Mouse (Mus musculus) ES-E14 (cell line): ENCODE data around the gene Dlg2. TPM values are rescaled to one million over a fixed set of nuclear protein-coding genes. Genes with fewer than 3 reads are reported as not detected.

Experiments used
- DNase-seq: peaks from one replicate; pipeline ENCODE4 v3.0.0-alpha.2; 2013; ENCODE audit warnings: low read depth, low spot score
- H3K27ac ChIP-seq: 2 replicates; pipeline ENCODE4 v1.5.1; 2012; ENCODE audit warnings: low read depth, mild to moderate bottlenecking, low read length, moderate library complexity, mixed read lengths; ENCODE audit not compliant: poor library complexity, insufficient read depth, severe bottlenecking
- H3K36me3 ChIP-seq: 2 replicates; pipeline ENCODE4 v1.6.1; 2012; ENCODE audit warnings: mild to moderate bottlenecking, low read length, moderate library complexity, mixed read lengths; ENCODE audit not compliant: control insufficient read depth, poor library complexity, insufficient read depth, severe bottlenecking
- H3K4me1 ChIP-seq, 2 experiments: fragments of 150-350 bp in 1 of 2; sonication (generic) in 1 of 2; 2 replicates each; pipeline ENCODE4 v1.6.1; 2012; ENCODE audit warnings: low read length in 2 of 2, mild to moderate bottlenecking in 1 of 2, mixed read lengths in 1 of 2; ENCODE audit not compliant: control insufficient read depth in 2 of 2, insufficient read depth in 2 of 2, poor library complexity in 1 of 2
- H3K4me3 ChIP-seq, 2 experiments: fragments of 150-350 bp in 1 of 2; sonication (generic) in 1 of 2; 2 replicates each; pipeline ENCODE4 v1.5.1; 2012; ENCODE audit warnings: low read length in 2 of 2, low read depth in 1 of 2, mild to moderate bottlenecking in 1 of 2, mixed read lengths in 1 of 2; ENCODE audit not compliant: insufficient read depth in 1 of 2, poor library complexity in 1 of 2, severe bottlenecking in 1 of 2
- H3K9ac ChIP-seq: 2 replicates; pipeline ENCODE4 v1.6.1; 2012; ENCODE audit warnings: low read depth, mild to moderate bottlenecking, low read length, mixed read lengths; ENCODE audit not compliant: poor library complexity, insufficient read depth, severe bottlenecking
- H3K9me3 ChIP-seq: fragments of 150-350 bp; sonication (generic); 2 replicates; pipeline ENCODE4 v1.6.1; 2012; ENCODE audit warnings: low read depth, mild to moderate bottlenecking, low read length; ENCODE audit not compliant: control insufficient read depth, insufficient read depth
- CHD2 ChIP-seq: IDR thresholded peaks from 2 replicates; pipeline ENCODE4 v1.6.1; 2014; ENCODE audit warnings: mild to moderate bottlenecking, low read depth, low read length, inconsistent platforms
- HCFC1 ChIP-seq: IDR thresholded peaks from 2 replicates; pipeline ENCODE4 v1.6.1; 2012; ENCODE audit warnings: low read length, inconsistent platforms, borderline replicate concordance; ENCODE audit not compliant: insufficient read depth
- MAFK ChIP-seq: IDR thresholded peaks from 2 replicates; pipeline ENCODE4 v1.6.1; 2014; ENCODE audit warnings: mild to moderate bottlenecking, low read depth, low read length, inconsistent platforms; ENCODE audit not compliant: insufficient read depth
- ZC3H11A ChIP-seq: IDR thresholded peaks from 2 replicates; pipeline ENCODE4 v1.6.1; 2012; ENCODE audit warnings: low read depth, mild to moderate bottlenecking, inconsistent platforms, low read length, borderline replicate concordance
- ZNF384 ChIP-seq: IDR thresholded peaks from 2 replicates; pipeline ENCODE4 v1.6.1; 2012; ENCODE audit warnings: low read depth, low read length, inconsistent platforms
- in situ Hi-C, 2 experiments: fragments of 600-800 bp; cut with MboI; formaldehyde crosslinking; loops; one replicate each; pipeline ENCODE4 v1.15.1; 2025; ENCODE audit warnings: low sequenced_read_pairs in 2 of 2, inconsistent platforms in 1 of 2; ENCODE audit not compliant: unreplicated experiment in 2 of 2
- total RNA-seq: library from RNA; depleted of rRNA; stranded (reverse); fragments of 300-350 nt; gene quantifications from 2 replicates; pipeline ENCODE4 v1.2.3, GENCODE M21; 2012

Dlg2 gene
- total RNA-seq, 1 experiment = 0.13 TPM

DNA sequence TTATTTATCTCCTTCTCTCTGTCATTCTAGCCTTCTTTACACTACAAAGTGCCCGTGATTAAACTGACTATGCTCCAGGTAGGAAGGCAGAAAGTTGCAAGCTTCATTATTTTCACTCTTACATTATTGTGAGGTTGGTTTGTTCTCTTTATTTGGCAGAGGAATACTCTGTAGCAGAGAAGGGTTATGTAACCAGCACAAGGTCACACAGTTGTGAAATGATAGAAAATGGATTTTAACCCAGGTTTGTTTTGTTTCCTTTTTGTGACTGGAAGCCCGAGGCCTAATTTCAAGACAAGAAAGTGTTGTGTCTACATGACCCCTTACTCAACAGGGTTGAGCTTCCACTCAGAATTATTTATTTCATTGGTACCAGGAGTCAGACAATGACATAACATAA lies 609.6 kb downstream of the Dlg2 start:
- Histone ChIP-seq H3K36me3 (no peaks in the 10 kb centered on the region), H3K4me3 (no peak overlapping the region), H3K27ac (no peak overlapping the region), H3K4me1 (no peaks in the 10 kb centered on the region), H3K9me3 (no peaks in the 10 kb centered on the region), H3K9ac (no peak overlapping the region)
- TF ChIP-seq HCFC1 = no peak
- no peak for TF ChIP-seq CHD2
- TF ChIP-seq ZNF384 = no peak
- TF ChIP-seq ZC3H11A = no peak
- TF ChIP-seq MAFK = no peak
- in situ Hi-C loops = no loop called here
- DNase-seq = no peak

GRCm38 (mm10) chr7:91089211-91089930 lies 612.9 kb downstream of the Dlg2 start:
- no peaks in the 10 kb centered on the region for H3K9me3 ChIP-seq
- in situ Hi-C loops = no loop called here
- no peak for DNase-seq
- no peak overlapping the region for H3K9ac ChIP-seq
- H3K27ac ChIP-seq = no peak overlapping the region
- H3K4me1 ChIP-seq = no peaks in the 10 kb centered on the region
- H3K4me3 ChIP-seq = no peak overlapping the region
- TF ChIP-seq ZC3H11A (no peak), HCFC1 (no peak), MAFK (no peak), ZNF384 (no peak)
- no peaks in the 10 kb centered on the region for H3K36me3 ChIP-seq

- DNase-seq = no peak
- H3K9ac ChIP-seq = no peak overlapping the region
- no peaks in the 10 kb centered on the region for H3K9me3 ChIP-seq
- H3K36me3 ChIP-seq = no peaks in the 10 kb centered on the region
- in situ Hi-C loops = no loop called here
- no peak overlapping the region for H3K27ac ChIP-seq
- no peak for TF ChIP-seq CHD2
- no peak for TF ChIP-seq ZNF384
- no peak for TF ChIP-seq MAFK
- no peak for TF ChIP-seq ZC3H11A
- no peak for TF ChIP-seq HCFC1
- no peaks in the 10 kb centered on the region for H3K4me1 ChIP-seq
- H3K4me3 ChIP-seq = no peak overlapping the region
These were observed 613.9 kb downstream of the Dlg2 start for GRCm38 (mm10) chr7:91090317-91090829.

DNA sequence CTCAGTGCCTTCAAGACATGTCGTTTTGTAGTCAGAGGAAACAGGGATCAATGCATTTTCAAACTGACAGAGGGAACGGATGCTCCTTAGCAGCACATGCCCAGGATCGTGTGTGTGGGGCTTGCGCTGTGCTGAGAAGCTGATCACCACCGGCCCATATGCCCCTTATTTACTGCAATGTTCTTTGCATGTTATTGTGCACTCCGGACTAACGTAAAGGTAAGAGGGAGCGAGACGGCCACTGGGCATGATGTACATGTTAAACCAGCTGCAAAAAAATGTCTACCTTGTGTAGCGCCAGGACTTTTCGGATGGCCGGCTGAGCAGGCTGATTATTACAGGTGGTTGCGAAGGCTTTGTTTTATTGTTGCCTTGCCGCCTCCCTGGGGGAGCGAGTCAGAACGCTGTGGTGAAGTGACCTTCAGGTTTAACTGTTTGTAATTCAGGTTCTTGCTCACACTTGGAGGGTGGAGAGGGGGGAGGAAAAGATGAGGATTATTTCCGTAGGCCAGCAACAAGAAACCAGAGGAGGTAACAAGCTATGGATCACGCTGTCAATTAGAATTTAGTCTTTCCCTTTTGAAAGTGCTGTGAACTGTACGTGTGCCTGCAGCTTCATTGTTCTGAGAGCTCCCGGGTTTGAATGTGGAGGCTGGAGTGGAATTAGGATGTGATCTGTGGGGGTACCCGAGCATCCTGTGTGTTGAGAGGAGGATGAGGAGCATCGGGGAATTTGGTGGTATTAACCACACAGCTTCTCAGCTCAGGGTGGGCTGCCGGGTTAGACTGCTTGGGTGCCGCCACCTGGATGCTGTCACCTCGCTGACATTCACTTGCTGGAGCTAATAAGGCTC lies 614.6 kb downstream of the Dlg2 start:
- H3K36me3 ChIP-seq = no peaks in the 10 kb centered on the region
- H3K4me1 ChIP-seq = no peaks in the 10 kb centered on the region
- H3K9me3 ChIP-seq = no peaks in the 10 kb centered on the region
- no peak overlapping the region for H3K9ac ChIP-seq
- in situ Hi-C loops = no loop called here
- no peak overlapping the region for H3K27ac ChIP-seq
- TF ChIP-seq MAFK (no peak), CHD2 (no peak), HCFC1 (no peak), ZNF384 (no peak), ZC3H11A (no peak)
- DNase-seq = no peak
- H3K4me3 ChIP-seq = no peak overlapping the region
